Mouse (Mus musculus): ENCODE measurements around the gene Gm29094.
"Not testable (repeated sequence)": the region's sequence is repeated elsewhere in the genome, so short reads cannot be mapped to it uniquely, and the experiment has no call there.

Gm29094 gene

DNA sequence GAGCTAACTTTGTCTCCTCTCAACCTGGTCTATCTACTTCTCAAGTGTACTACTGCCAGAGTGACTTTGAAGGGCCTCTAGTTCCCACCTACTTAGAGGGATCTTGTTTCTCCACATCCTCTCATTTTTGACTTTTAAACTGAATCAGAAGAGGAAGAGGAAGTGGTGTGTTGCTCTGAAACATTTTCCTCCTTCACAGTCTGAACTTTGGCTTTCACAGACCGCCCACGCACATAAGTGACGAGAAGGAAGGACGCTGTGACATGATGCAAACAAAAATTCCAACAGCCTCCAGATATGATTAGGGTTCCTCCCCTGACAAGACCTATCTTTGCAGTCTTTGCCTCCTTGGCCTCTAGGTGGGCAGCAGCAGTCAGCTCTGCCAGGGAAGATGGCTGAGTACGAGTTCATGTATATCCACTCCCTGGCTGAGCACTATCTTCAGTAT, at the start of gene Gm29094, which contains the start of gene Bcl2a1b:
Gm29094 (plus strand) TSS at position 411 of the 448 bp plus-strand sequence.
Bcl2a1b (plus strand) TSS at position 241 of the 448 bp plus-strand sequence.
- DNase-seq: not testable (repeated sequence)

DNA sequence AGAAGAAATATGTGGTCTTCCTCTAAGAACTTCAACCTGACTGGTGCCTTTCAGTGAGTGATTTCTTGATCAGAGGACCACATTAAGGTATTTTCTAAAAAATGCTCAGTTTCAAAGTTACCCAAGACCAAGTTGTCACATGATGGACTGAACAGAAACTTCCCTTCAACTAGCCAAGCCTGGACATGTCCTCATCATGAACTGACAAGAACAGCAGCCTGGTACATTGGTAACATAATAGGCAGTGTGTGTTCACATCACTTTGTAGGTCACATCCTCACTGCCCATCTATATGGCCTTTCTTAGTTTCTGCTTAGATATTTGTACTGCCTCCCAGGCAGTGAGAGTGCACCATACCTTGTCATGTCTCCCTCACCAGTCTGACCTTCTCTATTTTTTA, 26.6 kb upstream of the Gm29094 start:
- DNase-seq: not testable (repeated sequence)

DNA sequence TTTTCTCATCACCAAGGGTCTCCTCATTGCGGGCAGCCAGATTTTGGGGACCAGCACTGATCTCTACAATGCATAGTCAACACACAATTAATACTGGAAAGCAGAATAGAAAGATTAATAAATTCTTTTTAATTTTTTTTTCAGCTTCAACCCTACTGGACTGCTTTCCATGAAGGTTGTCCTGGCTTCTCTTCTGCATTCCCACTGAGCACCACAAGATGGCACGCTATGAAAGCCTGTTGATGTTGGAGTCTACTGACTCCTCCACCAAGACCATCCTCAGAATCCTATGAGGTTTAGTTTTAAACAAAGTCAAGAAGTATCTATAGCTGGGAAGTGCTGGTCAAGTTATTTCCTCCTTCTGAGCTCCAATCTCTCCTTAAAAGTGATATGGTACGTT, 20.3 kb upstream of the Gm29094 start:
- DNase-seq: peak; percentile 38

DNA sequence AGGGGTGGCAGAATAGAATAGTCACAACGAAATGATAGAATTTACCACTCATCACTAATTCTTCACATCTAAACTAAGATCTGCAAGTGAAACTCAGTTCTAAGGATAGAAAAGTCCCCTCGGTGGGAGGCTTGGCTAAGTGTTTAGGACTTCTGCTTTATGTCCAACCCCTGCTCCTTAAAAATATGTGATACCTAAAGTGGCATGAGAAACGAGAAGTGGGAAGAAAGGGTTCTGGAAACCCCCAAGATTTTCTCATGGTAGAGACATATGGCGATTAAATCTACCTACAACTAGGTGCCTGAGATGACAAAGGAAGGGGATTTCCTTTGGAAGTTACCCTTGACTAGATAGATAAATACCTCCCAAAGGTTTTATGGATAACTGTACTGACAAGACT, 19.7 kb upstream of the Gm29094 start:
- not testable (repeated sequence) for DNase-seq

DNA sequence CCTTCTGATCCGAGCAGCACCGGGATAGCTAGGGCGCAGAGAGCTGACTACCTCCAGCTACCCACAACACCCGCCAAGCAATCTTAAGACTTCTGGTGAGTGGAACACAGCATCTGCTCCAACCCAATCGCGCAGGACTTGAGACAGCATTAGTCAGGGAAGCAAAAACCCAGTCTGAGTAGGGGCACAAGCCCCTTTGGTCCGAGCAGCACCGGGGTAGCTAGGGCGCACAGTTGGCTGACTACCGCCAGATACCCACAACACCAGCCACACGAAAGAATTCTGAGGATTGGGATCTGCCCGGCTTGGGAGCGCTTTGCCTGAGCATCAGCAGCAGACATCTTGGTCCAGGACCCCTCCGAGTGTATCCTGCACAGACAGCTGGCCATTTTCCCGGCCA, 12.2 kb upstream of the Gm29094 start:
- DNase-seq: not testable (repeated sequence)

DNA sequence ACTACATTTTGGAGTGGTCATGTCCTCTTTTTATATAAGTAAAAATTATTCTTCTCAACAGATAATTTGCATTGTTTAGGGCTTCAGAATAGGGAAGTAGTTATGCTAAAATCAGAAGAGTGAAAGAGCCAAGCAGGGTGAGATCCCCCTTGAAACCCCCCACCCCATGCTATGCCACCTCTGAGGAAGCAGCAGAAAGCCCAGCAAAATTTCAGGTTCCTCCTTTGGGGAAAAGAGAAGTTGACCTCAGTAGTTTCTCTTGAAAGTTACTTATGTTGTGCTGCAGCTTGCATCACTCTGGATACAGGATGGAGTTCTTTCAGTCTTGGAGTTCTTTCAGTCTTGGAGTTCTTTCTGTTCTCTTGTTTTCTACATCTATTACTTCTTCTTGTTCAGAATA, 3.7 kb upstream of the Gm29094 start:
- DNase-seq: not testable (repeated sequence)

DNA sequence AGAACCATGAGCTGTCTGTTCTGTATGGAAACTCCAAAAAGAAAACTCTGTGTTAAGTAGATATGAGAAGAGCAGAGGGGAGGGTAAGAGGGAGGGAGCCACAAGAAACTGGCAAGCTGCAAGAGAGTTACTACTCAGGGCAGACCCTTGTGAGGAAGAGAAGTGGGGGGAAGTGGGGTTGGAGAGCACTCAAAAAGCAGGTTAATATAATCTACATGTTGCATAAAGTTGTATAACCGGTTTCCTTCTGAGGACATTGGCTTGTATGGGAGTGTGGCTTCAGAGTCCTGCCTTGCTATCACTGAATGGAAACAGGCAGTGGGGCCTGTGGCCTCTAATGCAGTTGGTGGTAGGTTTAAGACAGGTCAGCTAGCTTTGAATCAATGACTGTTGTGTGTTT, 1.7 kb upstream of the Gm29094 start:
- not testable (repeated sequence) for DNase-seq

DNA sequence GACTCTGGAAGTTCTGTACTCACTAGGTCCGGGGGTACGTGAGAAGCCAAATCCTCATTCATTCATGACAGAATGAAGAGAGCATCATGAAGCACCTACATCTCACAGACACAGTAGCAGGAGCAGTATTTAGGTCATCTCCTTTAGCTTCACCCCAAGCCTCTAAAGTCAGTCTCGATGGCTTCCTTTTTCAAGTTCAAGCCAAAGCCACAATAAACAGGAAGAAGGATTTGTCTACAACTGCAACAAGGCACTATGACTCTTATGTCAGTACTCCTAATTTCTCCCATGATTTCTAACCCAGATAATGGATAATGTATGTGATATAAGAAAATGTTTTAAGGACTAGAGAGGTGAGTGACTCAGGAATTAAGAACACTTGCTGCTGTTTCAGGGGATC, 830 bp upstream of the Gm29094 start:
- DNase-seq: not testable (repeated sequence)

DNA sequence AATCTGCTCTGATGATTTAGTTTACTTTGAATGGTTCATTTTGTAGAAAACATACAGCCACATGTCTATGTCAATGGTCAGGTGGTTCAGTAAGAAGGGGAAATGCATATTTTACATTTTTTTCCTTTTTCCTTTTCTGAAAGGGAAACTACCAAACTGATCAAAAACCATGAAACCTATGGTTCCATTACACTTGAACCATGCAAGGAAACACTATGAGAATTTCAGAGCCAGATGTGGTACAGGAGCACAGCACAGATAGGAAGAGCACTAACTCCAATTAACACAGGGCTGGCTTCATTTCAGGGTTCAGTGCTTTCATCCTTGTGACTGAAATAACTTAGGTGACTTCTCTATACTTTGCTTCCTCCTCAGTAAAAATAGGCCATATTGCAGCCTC, 3.1 kb downstream of the Gm29094 start:
- not testable (repeated sequence) for DNase-seq

DNA sequence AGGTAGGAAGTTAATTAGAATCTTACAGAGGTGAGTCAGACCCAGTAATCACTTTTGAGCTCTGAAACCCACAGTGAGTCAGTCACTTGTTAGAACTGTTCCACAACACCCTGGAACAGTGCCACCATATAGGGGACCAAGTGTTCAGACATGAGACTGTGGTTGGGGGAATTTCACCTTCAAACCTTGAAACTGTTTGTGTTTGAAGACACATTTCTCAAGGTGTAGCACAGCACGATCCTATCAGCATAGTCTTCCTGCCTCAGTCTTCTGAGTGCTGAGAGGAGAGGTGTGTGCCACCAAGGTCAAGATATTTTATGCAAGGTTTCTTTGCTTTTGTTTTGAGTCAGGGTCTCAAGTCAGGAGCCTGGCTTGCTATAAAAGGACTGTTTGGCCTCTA, 9.8 kb downstream of the Gm29094 start:
- DNase-seq: not testable (repeated sequence)

DNA sequence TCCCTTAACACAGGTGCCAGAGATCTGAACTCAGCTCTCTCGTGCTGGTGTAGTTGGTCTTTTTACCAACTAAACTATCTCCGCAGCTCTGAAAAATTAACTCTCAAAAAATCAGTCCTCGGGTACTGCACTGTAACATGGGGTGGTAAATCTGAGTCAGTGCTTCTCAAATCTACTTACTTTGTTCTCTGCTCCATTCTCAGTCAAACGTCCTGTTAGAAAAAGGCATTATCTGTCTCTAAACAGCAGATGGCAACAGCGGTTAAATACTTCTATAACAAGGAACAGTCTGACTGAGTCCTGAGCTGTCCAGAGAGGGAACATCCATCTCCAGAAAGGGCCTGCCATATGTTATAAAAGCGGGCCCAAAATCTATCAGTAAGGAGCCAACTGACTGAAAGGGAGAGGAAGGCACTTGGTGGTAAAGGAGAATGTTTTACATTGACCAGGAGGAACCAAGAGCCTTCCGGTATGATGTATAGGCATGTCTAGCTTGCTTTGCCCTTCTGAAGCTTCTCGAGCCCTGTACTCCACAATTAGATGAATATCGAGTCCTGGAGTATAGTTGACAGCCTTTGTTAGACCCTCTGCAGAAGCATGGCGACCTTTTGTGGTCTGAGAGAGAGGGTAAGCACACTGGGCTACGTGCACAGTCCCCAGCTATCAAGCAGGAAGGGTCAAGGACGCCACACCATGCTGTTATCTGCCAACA, 11.3 kb downstream of the Gm29094 start, which contains the start of gene Mthfs:
Mthfs (plus strand) TSS at position 324 of the 712 bp plus-strand sequence.
- DNase-seq: peak; percentile 8

DNA sequence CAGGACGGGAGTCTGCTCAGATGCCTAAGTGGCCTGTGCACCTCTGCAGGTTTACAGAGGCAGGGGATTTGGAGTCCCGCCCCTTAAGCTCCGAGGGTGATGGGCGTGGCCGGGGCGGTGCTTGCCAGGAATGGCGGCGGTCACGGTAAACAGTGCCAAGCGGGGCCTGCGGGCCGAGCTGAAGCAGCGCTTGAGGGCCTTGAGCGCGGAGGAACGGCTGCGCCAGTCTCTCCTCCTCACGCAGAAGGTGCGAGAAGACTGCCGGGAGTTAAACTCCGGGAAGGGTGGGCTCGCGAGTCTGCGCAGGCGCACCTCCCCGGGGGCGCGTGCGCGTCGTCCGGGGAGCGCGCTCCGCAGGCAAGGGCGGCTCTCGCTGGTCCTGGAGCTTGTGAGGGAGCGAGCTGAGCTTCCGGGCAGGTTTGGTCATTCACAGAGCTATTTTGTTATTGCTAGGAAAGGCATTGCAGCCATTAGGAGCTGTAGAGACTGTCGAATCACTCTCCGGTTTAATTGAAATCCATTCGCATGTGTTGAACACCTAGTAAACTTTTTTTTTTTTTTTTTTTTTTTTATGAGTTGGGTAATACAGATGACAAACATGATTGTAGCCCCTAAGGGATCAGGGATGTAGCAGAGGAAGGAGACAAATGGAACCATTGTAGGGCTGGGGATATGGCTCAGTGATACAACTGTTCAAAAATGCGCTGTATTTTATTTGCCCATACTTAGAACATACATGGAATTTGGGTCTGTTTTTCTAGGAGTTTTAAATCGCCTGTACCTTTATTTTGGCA, 12.1 kb downstream of the Gm29094 start:
- peak; percentile 94 for DNase-seq

DNA sequence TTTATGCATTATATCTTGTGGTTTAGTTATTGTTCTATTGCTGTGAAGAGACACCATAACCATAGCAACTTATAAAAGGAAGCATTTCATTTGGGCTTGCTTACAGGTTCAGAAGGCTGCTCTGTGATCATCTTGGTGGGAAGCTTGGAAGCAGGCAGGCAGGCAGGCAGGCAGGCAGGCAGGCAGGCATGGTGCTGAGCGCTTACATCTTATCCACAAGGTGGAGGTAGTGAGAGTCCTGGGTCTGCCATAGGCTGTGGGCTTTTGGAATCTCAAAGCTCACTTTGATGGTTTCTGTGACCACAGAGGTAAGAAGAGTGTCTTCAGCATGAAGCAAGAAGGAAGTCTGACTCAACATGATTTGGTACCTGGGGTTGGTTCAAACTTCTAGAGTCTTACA, 13.2 kb downstream of the Gm29094 start:
- peak; percentile 28 for DNase-seq

DNA sequence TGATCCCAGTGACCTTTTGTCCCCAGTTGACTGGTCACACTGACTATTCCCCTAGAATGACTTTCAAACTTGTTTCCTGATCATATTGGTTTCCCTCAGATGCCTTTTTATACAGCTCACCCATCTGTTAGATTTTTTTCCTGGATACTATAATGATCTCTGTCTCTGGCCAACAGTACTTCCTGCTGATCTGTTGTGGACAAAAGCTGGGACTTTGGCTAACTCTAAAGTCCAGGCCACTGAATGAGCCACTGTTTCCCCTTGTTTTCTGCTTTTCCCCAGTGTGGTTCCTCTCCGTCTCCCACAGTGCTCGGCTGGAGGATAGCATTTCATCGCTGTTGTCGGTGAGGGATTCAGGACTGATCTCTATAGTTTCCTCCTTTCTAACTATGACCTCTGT, 19.0 kb downstream of the Gm29094 start:
- DNase-seq: not testable (repeated sequence)

DNA sequence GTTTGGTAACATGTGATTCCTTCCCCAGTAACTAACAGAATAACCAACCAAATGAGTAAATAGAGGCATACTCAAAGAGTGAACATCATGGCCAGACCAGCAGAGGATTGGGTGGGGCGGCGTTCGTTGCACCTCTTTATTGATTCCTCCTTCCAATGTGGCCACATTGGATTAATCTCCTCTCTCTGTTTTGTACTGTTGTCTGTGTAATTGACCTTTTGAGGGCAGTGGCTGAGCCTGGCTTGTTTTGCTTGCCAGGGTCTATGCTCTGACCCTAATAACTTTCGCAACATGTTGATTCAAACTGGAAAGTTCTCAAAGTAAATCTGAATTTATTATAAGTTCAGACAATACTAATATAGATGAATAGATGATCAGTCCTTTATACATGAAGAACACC, 20.5 kb downstream of the Gm29094 start:
- not testable (repeated sequence) for DNase-seq

DNA sequence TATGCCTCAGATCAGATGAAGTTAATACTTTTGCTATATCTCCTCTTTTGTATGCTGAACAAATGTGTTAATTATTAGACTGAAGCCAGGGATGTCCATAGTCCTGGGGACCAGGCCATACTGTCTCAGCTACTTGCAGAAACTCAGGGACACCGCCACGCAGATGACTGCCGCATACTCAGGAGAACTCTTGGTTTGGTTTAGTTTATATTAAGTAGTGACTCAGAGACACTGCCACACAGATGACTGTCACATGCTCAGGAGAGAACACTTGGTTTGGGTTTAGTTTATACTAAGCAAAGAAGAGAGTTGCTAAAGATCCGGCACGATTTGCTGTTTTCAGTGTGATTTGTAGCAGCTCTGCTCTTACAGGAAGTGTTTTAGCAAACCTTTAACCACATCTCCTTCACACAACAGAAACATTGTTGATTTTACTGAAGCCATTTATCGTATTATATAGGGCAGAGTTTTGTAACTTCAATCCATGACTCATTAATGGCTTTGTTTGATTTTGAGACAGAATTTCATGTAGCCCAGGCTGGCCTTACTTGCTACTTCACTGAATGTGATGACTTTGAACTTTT, 21.6 kb downstream of the Gm29094 start:
- DNase-seq: not testable (repeated sequence)

DNA sequence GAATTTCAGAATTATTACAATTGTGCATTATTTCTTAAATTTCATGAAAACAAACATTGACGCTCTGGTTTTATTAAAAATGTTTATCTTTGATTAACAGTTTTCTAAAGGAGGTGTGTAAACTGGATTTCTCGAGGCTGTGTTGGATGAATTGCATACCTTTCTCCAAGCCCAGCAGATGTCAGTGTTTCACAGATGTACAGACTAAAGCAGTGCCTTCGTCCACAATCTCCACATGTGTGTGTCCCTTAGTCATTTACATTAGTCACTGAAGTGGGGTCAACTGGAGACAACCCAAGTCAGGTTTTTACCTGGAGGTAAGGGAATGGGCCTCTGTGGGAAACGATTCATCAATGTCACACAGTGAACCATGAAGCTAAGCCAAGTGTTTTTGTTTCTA, 26.9 kb downstream of the Gm29094 start:
- no peak for DNase-seq

DNA sequence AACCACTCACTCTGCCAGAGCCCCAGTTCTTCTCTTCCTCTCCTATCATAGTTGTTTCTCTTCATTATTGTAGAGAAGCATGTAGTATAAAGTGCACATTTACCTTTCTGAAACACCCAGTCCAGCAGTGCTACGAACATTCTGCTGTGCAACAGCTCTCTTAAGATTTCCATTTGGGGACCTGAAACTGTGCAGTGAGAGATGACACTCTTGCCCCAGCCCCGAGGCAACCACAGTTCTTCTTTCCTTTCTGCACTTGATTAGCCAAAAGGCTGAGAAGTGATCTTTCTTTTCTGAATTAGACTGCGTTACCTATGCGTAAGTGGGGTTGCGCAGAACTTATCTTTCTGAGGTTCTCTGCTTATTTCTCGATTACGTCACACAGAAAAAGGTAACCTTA, 28.9 kb downstream of the Gm29094 start:
- DNase-seq: no peak

DNA sequence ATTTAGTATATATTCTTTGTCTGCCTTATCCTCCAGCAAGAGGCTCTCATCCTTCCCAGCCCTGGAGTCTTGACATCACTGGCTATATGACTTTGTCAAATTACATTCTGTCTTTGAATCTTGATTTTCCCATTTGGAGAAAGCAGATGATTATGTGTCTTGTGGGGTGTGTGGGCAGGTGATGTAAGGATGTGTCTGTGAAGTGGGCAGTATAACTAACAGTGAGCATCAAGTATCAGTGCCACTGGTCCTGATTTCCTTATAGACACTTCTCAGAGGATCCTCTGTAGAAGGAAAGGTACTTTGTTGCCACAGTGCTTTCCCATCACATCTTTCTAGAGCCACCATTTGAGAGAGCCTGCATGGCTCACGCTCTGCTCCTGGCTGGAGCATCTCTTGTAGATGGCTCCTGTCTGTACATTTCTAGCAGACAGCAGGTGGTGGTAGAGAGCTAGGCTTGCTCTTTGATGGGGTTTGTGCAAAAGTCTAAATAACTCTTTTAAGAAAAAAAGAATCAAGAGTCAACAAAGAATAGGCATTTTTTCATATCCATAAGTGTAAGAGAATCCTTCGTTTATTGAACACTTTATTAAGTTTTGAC, 31.8 kb downstream of the Gm29094 start:
- not testable (repeated sequence) for DNase-seq

DNA sequence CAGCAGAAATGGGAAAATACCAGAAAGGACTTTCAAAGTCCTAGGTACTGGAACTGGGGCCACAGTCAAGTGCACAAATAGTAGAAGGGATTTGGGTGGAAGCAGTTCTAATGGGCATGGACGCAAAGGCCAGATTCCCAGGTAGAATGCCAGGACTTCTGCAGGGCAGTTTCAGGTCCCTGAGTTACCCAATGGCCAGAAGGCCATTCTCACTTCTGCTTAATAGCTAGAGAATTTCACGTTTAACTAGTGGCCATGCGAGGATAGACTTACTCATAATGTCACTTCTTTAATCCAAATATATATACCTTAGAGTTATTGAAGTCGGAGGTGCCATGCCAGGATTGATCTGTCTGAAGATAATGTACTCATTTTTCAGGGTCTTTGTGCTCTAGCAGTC, 38.0 kb downstream of the Gm29094 start:
- not testable (repeated sequence) for DNase-seq

DNA sequence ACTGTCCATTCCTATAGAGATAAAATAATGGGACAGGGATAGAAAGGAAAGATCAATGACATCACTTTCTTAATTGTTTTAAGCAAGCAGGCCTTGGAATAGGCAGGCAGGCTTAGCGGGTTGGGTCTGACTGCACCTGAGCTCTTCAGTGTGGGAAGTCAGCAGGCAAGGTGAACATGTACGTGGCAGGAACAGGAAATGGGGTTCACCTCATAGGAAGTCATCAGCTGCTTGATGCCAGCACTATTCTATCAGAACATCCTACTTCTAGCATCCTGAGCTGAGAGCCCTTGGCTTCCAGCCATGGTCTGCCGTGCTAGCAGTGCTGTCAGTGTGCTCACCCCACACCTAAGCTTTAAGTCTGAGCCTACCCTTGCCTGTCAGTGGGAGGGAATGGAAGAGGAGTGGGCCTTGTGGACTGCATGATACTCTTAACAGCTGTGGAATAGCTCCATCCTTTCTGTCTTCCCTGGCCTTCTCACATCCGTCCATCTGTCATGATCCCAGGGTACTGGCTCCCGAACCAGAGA, 39.9 kb downstream of the Gm29094 start:
- not testable (repeated sequence) for DNase-seq

DNA sequence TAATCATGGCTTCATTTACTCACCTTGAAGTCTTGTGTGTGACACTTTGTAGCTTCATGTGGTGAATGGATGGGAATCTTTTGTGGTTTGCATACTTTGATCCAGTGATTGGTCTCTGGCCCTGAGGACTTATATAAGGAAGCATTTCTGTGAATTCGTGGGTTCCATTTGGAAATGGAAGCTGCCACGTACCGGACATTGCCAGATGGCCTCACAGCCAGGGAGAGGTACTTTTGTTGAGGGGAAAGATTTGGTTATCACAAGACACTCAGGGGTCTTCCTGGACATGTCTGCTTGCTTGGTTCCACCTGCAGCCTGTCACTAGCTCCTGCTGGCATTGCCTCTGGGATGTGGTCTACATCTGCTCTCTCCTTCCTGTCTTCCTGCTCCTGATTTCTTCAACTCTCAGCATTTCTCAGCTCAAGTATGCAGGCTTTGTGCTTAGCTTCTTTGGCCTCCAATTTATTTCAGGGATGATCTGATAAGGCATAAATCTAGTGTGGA, 41.4 kb downstream of the Gm29094 start:
- not testable (repeated sequence) for DNase-seq

DNA sequence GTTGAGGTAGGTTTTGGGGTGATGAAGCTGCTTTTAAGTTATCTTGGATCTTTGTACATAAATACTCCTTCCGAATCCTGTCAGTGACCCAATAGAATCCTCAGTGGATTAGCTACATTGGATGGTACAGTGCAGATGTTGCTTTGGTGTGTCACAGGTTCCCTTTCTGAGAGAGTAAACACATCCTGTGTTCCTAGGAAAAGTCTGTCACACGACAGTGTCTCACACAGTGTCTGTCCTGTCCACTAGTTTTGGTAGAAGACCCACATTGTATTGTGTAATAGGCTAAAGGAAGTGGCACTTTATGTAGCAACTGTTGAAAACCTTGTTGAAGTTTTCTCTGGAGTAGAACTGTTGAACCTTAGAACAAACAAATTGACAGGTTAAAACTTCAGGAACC, 54.2 kb downstream of the Gm29094 start:
- DNase-seq: no peak

Measured in kidney, adult 11 months (tissue).